Mouse (Mus musculus) layer of hippocampus, adult 18-20 months (tissue): ENCODE measurements around the gene Pnmt. TPM values are rescaled to one million over a fixed set of nuclear protein-coding genes. Genes with fewer than 3 reads are reported as not detected.

Source experiments
- DNase-seq, 2 experiments: peaks; one replicate each; pipeline ENCODE4 v3.0.0; 2022; ENCODE audit warnings: low spot score in 2 of 2
- total RNA-seq, 2 experiments: library from RNA; stranded (reverse); gene quantifications; 2 replicates each; pipeline ENCODE4 v1.2.3; 2021

The Pnmt gene
- total RNA-seq, 2 experiments from 2014 or later: 0.37 TPM; not detected in 1

DNA sequence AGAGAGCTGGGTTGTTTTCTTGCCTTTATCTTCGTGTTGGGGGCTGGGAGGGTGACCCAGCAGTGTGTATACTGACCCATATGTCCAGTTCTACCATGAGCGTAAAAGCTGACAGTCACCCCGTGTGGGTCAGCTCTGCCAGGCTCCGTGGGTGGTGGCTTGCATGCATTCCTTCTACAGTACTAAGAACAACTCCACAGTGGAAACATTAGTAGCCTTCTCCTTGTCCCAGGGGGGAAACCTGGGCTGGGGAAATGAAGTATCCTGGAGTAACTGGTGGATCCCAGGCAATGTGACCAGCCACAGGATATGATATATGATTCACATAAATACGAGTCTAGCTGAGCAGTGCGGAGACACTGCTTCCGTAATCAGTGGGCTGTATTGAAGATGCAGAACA lies 27.5 kb downstream of the Pnmt start:
- no peak for DNase-seq

DNA sequence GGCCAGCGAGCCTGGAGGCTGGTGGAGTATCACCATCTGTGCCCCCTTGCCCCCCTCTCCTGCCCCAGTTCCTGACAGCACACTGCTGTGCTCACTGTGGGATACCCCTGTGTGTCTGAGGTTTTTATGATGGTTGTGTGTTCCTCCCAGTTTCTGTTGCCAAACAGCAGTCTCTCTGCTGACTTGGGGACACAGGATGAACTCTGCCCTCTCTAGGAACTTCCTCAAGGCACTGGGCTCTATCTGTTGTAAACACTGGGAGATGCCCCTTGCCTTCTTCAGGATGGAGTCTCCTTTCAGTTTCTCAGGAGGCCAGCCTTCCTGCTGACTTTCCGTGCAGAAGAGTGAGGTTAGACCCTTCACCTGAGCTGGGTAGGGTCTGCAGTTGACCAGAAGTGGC lies 27.9 kb downstream of the Pnmt start:
- DNase-seq: no peak

DNA sequence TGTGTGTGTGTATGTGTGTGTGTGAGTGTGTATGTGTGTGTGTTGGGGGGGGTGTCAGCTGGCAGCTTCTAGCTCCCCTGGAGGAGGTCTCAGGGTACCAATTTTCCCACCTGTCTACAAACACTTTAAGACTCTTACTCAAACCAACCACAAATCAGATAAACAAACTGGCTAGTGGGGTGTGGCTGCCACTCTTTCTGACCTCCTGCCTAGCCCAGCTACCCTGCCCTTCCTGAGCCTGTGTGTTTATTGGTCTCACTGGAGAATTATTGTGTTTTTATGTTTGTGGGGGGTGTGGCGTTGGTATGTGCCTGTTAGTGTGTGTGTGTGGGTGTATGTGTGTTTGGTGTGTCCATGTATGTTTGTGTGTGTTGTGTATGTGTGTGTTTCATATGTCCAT lies 30.8 kb downstream of the Pnmt start:
- no peak for DNase-seq

DNA sequence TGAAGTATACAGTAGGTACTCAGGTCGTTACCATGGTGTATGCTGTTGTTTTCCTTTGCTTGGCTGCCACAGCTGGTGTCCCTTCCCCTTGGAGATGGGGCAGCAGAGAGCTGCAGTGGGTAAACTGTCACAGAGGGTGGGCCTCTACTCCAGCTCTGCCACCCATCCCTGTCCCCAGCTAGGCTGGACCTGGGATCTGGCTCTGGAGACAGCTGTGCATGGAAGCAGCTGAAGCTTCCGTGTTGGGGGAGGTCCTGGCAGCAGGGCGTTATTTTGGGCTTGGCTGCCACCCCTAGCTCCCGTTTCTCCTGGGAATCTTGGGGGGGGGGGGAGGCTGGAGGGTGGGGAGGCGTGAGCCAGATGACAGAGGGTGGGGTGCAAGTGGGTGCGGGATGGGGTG lies 32.0 kb downstream of the Pnmt start:
- DNase-seq: no peak

DNA sequence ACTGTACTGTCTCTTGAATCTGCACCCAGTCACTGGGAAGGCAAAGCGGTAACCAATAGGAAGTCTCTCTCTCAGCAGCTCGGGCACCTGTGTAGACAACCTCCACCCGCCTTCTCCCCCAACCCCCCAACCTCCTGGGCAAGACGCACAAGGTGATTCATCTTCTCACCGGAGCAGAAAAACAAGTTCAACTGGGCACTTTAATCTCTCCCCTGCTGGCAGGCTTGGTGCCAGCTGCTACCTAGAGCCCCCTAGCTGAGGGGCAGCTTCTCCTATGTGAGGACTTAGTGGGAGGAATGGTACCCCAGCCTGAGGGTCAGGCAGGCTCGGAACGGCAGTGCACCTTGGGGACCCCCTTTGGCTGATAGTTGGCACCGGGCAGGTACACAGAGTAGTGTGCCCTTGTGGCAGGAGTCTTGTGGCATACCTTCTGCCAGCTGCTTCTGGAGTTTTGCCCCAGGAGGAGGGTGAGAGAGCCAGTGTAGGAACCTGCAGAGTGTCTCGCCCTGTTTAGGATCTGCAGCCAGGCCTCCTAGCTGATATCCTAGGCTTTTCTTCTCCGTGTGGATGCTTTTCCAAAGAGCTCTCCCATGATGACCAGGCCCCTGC lies 32.8 kb downstream of the Pnmt start:
- DNase-seq: no peak

DNA sequence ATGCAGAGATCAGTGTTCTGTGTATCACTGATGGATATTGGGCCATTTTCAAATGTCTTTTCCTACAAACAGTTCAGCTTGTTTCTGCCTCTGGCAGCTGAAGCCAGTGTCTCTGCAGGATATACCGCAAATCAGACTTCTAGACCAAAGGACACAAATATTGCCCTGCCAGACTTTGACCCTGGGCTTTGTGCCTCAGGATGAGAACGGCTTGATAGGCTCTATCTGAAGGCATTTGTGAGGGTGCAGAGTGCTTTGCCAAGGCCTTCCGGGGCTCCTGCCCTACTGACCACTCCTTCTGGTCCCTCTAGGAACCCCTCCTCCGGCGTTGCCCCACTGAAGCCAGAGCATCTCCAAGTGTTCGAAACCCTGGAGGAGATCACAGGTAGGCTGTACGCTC lies 40.3 kb downstream of the Pnmt start:
- no peak for DNase-seq

DNA sequence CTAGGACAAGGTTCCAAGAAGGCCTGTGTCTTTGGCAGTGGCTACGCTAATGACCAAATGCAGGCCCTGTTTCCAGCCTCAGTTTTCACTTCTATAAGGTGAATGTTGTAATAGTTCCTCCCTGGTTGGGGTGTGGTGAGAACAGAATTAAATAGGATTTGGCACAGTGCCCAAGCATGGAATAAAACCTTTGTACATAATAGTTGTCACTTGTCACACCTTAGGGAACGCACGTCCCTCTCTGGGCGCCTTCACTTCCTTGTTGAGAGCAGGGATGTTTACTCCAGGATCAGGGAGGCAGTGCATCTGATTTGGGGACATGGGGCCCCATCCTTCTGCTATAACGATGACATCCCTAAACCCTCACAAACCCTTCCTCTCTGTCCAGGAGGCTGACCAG lies 42.2 kb downstream of the Pnmt start:
- no peak for DNase-seq

DNA sequence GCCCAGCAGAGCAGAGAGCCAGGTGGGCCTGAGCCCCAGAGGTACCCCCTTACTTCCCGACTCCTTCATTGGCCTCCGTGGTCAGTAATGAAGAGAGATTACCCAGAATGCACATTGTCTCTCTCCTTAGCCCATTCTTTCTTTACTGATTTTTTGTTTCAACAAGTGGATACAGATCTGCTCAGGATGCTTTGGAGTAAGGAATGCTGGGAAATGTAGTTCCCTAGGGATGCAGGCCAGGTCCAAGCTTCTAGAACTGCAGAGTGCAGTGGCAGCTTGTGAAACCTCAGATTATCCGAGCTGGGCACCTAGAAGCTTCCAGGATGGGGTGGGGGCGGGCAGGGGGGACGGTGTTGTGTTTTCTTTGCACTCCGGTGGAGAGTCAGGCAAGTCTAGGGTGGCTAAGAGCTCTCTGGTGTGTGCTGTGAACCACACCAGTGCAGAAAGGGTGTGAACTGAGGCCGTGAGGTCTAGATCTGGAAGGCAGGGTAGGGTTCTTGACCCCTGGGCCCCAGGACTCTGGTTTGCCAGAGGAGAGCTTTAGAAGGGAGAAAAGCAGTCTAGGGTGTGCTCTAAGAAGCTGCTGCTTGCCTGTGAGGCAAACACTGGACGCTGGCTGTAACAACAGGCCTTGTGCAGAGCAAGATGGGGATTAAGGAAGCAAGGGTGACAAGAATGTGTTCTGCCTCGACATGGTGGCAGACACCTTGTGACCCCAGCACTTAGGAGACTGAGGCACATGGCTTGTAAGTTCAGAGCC lies 45.7 kb downstream of the Pnmt start:
- DNase-seq: no peak

DNA sequence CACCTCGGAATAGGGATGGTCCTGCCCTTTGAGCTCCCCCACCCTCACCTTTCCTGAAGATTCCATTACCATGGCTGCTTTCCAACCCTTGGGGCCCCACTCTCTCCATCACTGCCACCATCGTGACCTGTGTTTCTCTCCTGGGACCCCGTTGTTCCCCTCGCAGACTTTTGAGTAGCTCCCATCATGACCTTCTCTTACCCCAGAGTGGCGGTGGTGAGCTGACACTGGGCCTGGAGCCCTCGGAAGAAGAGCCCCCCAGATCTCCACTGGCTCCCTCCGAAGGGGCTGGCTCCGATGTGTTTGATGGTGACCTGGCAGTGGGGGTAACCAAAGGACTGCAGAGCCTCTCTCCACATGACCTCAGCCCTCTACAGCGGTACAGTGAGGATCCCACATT lies 49.5 kb downstream of the Pnmt start:
- no peak for DNase-seq

DNA sequence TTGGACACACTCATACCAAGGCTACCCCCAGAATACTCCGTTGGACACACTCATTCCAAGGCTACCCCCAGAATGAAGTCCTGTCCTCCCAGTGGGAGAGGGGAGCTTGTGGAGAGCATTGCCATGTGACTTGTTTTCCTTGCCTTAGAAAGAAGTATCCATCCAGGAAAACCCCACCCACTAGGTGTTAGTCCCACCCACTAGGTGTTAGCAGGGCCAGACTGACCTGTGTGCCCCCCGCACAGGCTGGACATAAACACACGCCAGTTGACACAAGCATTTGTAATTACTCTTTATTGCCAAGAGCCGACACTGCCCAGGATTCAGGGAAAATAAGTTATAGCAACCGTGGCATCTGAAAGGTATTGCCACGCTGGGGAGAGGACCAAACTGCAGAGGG lies 51.2 kb downstream of the Pnmt start:
- no peak for DNase-seq

Other genes starting within 250 kb of the Pnmt start
- 10 to 100 TPM; 31.2 to 33.2 TPM for gene Fbxl20, start 236.0 kb upstream of the Pnmt start, total RNA-seq
- gene Med1, start 193.2 kb upstream of the Pnmt start, total RNA-seq: 10 to 100 TPM; 45.3 to 48.4 TPM
- 10 to 100 TPM; 35.9 to 37.9 TPM for gene Cdk12, start 183.4 kb upstream of the Pnmt start, total RNA-seq
- gene Neurod2, start 56.8 kb upstream of the Pnmt start, total RNA-seq: 100 to 1,000 TPM; 158 to 159 TPM
- gene Ppp1r1b, start 38.0 kb upstream of the Pnmt start, total RNA-seq: 10 to 100 TPM; 59.9 to 65.4 TPM
- gene Stard3, start 28.1 kb upstream of the Pnmt start, total RNA-seq: 10 to 100 TPM; 35.3 to 36.7 TPM
- gene Tcap, start 2.6 kb upstream of the Pnmt start, total RNA-seq: under 1 TPM; 0.92 to 0.96 TPM
- gene Pgap3, start 14.0 kb downstream of the Pnmt start, total RNA-seq: 1 to 10 TPM; 8.7 to 9.1 TPM
- gene Erbb2, start 26.0 kb downstream of the Pnmt start, total RNA-seq: 1 to 10 TPM; 1.4 to 1.9 TPM
- gene Mien1, start 52.5 kb downstream of the Pnmt start, total RNA-seq: 10 to 100 TPM; 83.0 to 95.4 TPM
- 1 to 10 TPM; 1.2 to 2.1 TPM for gene Grb7, start 59.9 kb downstream of the Pnmt start, total RNA-seq
- not detected for gene Ikzf3, start 159.6 kb downstream of the Pnmt start, total RNA-seq
- gene Zpbp2, start 164.6 kb downstream of the Pnmt start, total RNA-seq: not detected
- 10 to 100 TPM; 59.2 to 60.6 TPM for gene Ormdl3, start 200.9 kb downstream of the Pnmt start, total RNA-seq
- not detected for gene Lrrc3c, start 211.8 kb downstream of the Pnmt start, total RNA-seq
- gene Gm12355, start 239.2 kb downstream of the Pnmt start, total RNA-seq: 10 to 100 TPM; 11.6 to 11.8 TPM
- not detected for gene Gsdma3, start 239.9 kb downstream of the Pnmt start, total RNA-seq